Mouse (Mus musculus): ENCODE data around the gene U2af1.
A peak's percentile ranks its signal among the peaks of the same experiment; 100 is the strongest.
"Not testable (repeated sequence)": the region's sequence is repeated elsewhere in the genome, so short reads cannot be mapped to it uniquely, and the experiment has no call there.

The U2af1 gene

DNA sequence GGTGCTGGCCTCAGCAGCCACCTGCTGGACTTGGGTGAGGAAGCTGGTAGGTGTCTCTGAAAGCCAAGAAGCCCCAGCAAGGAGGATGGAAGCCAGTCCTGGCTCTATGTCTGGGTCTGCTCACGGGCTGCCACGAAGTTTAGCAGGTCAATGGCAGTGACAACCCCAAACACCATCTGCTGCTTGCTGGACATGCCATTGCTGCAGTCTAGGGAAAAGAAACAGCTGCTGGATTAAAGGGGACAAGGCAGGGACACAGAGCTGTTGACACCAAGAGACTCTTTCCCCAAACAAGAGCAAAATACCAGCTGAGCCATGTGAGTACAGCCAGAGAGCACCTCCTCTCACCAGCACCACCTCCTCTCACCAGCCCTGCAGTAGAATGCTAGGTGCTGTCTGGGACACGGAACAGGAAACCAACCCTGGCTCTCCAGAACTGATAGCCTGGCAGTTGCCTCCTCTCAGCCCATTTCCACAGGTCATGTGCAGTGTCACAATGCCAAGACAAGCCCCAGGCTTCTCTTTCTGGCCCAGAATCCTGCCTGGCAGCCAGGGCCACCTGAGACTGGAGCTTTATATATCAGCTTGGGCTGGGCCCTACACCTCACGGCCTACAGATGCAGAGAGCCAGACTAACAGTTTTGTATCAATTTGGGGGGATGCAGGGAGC, 45.5 kb downstream of the U2af1 start:
- DNase-seq: peak in 1 of 2 experiments; percentile 12

DNA sequence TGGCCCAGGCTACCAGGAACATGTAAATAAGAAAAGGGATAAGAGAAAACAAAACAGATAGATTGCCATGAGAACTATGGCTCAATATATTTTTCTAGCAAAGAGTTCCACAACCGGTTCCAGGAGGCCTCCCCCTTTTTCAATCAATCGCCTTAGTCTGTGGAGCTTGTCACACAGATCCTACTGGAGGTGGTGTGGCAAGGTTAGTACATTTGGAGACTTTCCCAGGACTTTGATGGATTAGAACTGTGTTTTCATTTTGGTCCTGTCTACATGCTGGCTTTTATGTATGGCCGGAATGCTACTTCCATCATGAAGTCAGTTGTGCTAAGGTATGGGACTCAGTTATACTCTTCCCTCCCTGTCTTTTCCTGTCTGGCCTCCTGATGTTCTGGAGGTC, 48.8 kb downstream of the U2af1 start:
- DNase-seq: no peak

DNA sequence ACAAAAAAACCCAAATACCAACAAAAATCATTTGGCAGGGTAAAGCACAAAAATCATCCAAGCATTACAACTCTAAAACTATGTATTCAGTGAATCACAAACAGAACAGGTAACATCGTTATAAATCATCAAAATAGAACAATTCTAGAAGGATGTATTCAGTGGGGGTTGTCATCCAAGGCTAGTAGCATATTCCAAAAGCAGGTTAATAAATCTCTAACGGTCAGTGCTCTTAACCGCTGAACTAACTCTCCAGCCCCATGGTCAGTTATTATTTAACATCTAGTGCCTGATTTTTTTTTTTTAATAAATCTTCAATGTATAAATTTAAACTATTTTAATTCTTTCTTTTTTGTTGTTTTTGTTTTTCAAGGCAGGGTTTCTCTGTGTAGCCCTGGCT, 49.5 kb downstream of the U2af1 start:
- not testable (repeated sequence) for DNase-seq

- no peak for DNase-seq
Observed at GRCm38 (mm10) chr17:31607256-31607951, 51.3 kb downstream of the U2af1 start.

GRCm38 (mm10) chr17:31606424-31606823, 52.3 kb downstream of the U2af1 start:
- no peak for DNase-seq

- DNase-seq: no peak
Observed at GRCm38 (mm10) chr17:31598593-31598992, 60.1 kb downstream of the U2af1 start.

DNA sequence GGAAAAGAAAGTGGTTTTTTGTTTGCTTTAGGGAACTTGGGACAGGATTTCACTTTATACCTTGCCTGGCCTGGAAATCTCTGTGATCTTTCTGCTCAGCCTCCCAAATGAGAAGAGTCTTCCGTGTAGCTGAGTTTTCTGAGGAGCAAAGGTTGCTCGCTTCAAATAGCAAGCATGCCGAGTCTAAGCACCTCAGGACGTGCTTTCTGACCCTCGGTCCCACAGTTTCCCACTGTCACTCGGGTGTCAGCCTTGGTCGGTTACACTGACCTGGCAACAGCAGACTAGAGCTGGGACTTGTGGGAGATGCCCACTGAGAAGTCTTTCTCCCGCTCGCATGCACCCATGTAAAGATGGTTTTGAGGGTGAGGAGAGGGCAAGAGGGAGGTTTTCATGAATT, 60.7 kb downstream of the U2af1 start:
- DNase-seq: no peak
